Mouse (Mus musculus) lung, postnatal 0 days (tissue): Measurements from ENCODE around the gene Stk11ip.

Experiments
- CTCF ChIP-seq: IDR thresholded peaks from 2 replicates; pipeline ENCODE4 v1.5.1; 2016; ENCODE audit warnings: antibody characterized with exemption, mild to moderate bottlenecking
- EP300 ChIP-seq: IDR thresholded peaks from 2 replicates; pipeline ENCODE4 v1.6.1; 2016; ENCODE audit warnings: antibody characterized with exemption, mild to moderate bottlenecking, control low read depth

GRCm38 (mm10) chr1:75487405-75488161, 33.7 kb upstream of the Stk11ip start:
- TF ChIP-seq CTCF (peak; percentile 29), EP300 (no peak)
